Mouse (Mus musculus): ENCODE results near the gene Mtfmt. TPM values are rescaled to one million over a fixed set of nuclear protein-coding genes. Genes with fewer than 3 reads are reported as not detected.

Mtfmt gene
- polyA plus RNA-seq, 2 experiments: 5.9 to 6.2 TPM

- H3K27me3 ChIP-seq (ENCODE audit: control insufficient read depth, insufficient read depth, low read length): no peaks in the 10 kb centered on the region
- no peak overlapping the region for H3K4me3 ChIP-seq (ENCODE audit: insufficient read depth in 1 of 2, low read depth in 2 of 2, low read length in 2 of 2)
- TF ChIP-seq EP300 (IDR thresholded peaks at IDR 0.05; ENCODE audit: low read depth) (no peak), CTCF (IDR thresholded peaks at IDR 0.05; ENCODE audit: low read depth) (no peak)
- DNase-seq (ENCODE audit: low read depth in 3 of 3, low spot score in 3 of 3) (no peak), ATAC-seq (ENCODE audit: insufficient read depth) (no peak)
- no peaks in the 10 kb centered on the region for H3K36me3 ChIP-seq (replicated peaks; ENCODE audit: control insufficient read depth, insufficient read depth, low read depth)
- 75% methylated on average over 2 of the region's 2 CpGs for WGBS (ENCODE audit: insufficient replicate concordance)
- no peak overlapping the region for H3K9ac ChIP-seq (replicated peaks)
- H3K27ac ChIP-seq: no peak overlapping the region
- H3K4me1 ChIP-seq (replicated peaks; ENCODE audit: control insufficient read depth in 2 of 2, insufficient read depth in 2 of 2, low read length in 1 of 2): peaks cover 2 to 11% of the 10 kb centered on the region in 2 experiments; a peak in 3 of 4 replicates
- H3K4me2 ChIP-seq (ENCODE audit: low read depth): no peak overlapping the region
- H3K9me3 ChIP-seq (ENCODE audit: control insufficient read depth, low read length): no peaks in the 10 kb centered on the region
Observed at GRCm38 (mm10) chr9:65458975-65459374, 23.4 kb downstream of the Mtfmt start.

GRCm38 (mm10) chr9:65460198-65460597, 24.6 kb downstream of the Mtfmt start:
- DNase-seq (ENCODE audit: low read depth in 3 of 3, low spot score in 3 of 3): no peak
- H3K4me2 ChIP-seq (ENCODE audit: low read depth): no peak overlapping the region
- H3K9me3 ChIP-seq (ENCODE audit: control insufficient read depth, low read length): no peaks in the 10 kb centered on the region
- no peak overlapping the region for H3K9ac ChIP-seq (replicated peaks)
- ATAC-seq (ENCODE audit: insufficient read depth): no peak
- 65% methylated on average over 3 of the region's 3 CpGs for WGBS (ENCODE audit: insufficient replicate concordance)
- no peaks in the 10 kb centered on the region for H3K36me3 ChIP-seq (replicated peaks; ENCODE audit: control insufficient read depth, insufficient read depth, low read depth)
- no peak overlapping the region for H3K27ac ChIP-seq
- no peak overlapping the region for H3K4me3 ChIP-seq (ENCODE audit: insufficient read depth in 1 of 2, low read depth in 2 of 2, low read length in 2 of 2)
- TF ChIP-seq CTCF (IDR thresholded peaks at IDR 0.05; ENCODE audit: low read depth) (no peak), EP300 (IDR thresholded peaks at IDR 0.05; ENCODE audit: low read depth) (no peak)
- peaks cover 2 to 11% of the 10 kb centered on the region in 2 experiments for H3K4me1 ChIP-seq (replicated peaks; ENCODE audit: control insufficient read depth in 2 of 2, insufficient read depth in 2 of 2, low read length in 1 of 2)
- H3K27me3 ChIP-seq (ENCODE audit: control insufficient read depth, insufficient read depth, low read length): no peaks in the 10 kb centered on the region

DNA sequence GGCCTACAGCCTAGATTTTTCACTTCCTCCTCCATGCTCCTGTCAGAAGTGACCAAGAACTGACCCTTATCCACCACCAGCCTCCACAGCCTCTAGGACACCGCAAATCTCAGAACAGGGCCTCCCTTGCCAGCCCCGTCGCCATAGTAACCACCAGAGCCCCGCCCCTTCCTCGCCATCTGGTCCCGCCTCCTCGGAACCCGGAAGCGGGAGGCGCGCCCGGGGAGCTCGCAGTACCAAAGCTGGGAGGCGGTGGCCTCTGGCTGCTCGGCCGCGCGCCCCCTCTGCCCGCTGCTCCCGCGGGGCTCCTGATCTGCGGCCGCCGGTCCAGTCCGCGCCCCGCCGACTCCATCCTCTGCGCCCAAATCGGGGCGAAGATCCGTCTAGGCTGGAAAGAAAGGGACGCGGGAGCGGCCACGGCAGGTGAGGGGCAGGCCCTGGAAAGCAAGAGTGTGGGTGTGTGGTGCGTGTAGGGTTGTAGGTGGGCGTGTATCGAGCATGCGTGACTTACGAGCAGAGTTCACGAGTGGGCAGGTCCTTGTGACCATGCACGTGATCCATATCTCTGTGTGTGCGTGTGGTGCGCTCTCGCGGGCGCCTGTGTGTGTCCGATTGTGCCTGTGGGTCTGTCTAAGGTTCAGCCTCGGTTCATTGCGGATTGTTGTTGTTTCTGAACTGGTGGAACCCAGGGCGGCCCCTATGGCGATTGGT, 25.3 kb downstream of the Mtfmt start, which contains the start of gene Spg21:
Spg21 (plus strand) TSS at position 216 of the 711 bp plus-strand sequence.
- H3K27ac ChIP-seq: no peak within 1 kb of the TSS
- H3K9me3 ChIP-seq (ENCODE audit: control insufficient read depth, low read length): no peaks in the 10 kb centered on the region
- ATAC-seq (ENCODE audit: insufficient read depth): peak; percentile 87
- TF ChIP-seq EP300 (IDR thresholded peaks at IDR 0.05; ENCODE audit: low read depth): no peak
- no peak for TF ChIP-seq CTCF (IDR thresholded peaks at IDR 0.05; ENCODE audit: low read depth)
- no peaks in the 10 kb centered on the region for H3K27me3 ChIP-seq (ENCODE audit: control insufficient read depth, insufficient read depth, low read length)
- peak within 1 kb of the TSS; percentile 55 for H3K9ac ChIP-seq (replicated peaks)
- H3K4me2 ChIP-seq (ENCODE audit: low read depth): peak within 1 kb of the TSS; percentile 73
- WGBS (ENCODE audit: insufficient replicate concordance): under 1% methylated on average over 53 of the region's 53 CpGs
- DNase-seq (ENCODE audit: low read depth in 3 of 3, low spot score in 3 of 3): peak; percentile 71 to 81 (median 71)
- peaks cover 4% of the 10 kb centered on the region for H3K36me3 ChIP-seq (replicated peaks; ENCODE audit: control insufficient read depth, insufficient read depth, low read depth)
- H3K4me1 ChIP-seq (replicated peaks; ENCODE audit: control insufficient read depth in 2 of 2, insufficient read depth in 2 of 2, low read length in 1 of 2): peaks cover 2 to 11% of the 10 kb centered on the region in 2 experiments
- peak within 1 kb of the TSS; percentile 63 to 82 for H3K4me3 ChIP-seq (ENCODE audit: insufficient read depth in 1 of 2, low read depth in 2 of 2, low read length in 2 of 2)

DNA sequence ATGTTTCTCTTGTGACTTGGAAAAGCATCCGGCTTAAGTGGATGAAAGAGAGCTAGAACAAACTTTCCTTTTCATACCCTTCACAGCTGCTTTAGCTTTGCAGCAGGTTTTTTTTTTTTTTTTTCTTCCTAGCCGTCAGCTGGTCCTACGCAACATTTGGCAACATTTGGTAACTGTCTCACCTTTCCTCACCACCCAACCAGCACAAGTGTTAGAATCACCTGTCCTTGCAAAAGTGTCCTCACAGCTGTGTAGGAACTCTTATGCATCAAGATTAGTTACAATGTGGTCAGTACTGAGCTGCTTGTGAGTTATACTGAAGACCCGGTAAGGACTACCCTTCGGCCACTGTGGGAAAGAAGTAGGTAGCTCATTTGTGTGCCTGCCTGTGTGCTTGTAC, 27.0 kb downstream of the Mtfmt start:
- Histone ChIP-seq H3K9ac (replicated peaks) (no peak overlapping the region), H3K27ac (no peak overlapping the region), H3K9me3 (ENCODE audit: control insufficient read depth, low read length) (no peaks in the 10 kb centered on the region), H3K4me3 (ENCODE audit: insufficient read depth in 1 of 2, low read depth in 2 of 2, low read length in 2 of 2) (no peak overlapping the region), H3K27me3 (ENCODE audit: control insufficient read depth, insufficient read depth, low read length) (no peaks in the 10 kb centered on the region), H3K36me3 (replicated peaks; ENCODE audit: control insufficient read depth, insufficient read depth, low read depth) (peaks cover 4% of the 10 kb centered on the region), H3K4me2 (ENCODE audit: low read depth) (no peak overlapping the region), H3K4me1 (replicated peaks; ENCODE audit: control insufficient read depth in 2 of 2, insufficient read depth in 2 of 2, low read length in 1 of 2) (peaks cover 2 to 11% of the 10 kb centered on the region in 2 experiments)
- DNase-seq (ENCODE audit: low read depth in 3 of 3, low spot score in 3 of 3): no peak
- TF ChIP-seq CTCF (IDR thresholded peaks at IDR 0.05; ENCODE audit: low read depth) (no peak), EP300 (IDR thresholded peaks at IDR 0.05; ENCODE audit: low read depth) (no peak)
- no peak for ATAC-seq (ENCODE audit: insufficient read depth)
- WGBS (ENCODE audit: insufficient replicate concordance): 79% methylated on average over 5 of the region's 5 CpGs

DNA sequence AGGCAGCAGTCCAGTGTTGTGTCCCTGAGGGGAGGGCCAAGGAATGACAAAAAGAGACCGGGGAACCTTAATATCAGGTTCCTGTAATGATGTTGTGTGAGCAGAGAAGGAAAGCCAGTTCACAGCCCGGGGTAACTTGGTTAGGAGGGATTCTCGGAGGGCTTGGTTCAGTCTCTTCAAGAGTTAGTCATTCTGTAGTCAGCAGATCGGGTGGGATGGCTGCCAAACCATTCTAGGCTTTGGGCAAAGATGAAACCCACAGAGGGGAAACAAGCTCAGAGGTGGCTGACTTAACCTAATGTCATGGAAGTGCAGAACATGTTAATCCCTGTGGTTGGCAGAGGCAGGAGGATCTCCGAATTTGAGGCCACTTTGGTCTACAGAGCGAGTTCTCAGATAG, 28.6 kb downstream of the Mtfmt start:
- Histone ChIP-seq H3K4me3 (ENCODE audit: insufficient read depth in 1 of 2, low read depth in 2 of 2, low read length in 2 of 2) (no peak overlapping the region), H3K9ac (replicated peaks) (no peak overlapping the region), H3K4me2 (ENCODE audit: low read depth) (no peak overlapping the region), H3K27me3 (ENCODE audit: control insufficient read depth, insufficient read depth, low read length) (no peaks in the 10 kb centered on the region), H3K36me3 (replicated peaks; ENCODE audit: control insufficient read depth, insufficient read depth, low read depth) (peaks cover 4% of the 10 kb centered on the region), H3K9me3 (ENCODE audit: control insufficient read depth, low read length) (no peaks in the 10 kb centered on the region), H3K27ac (no peak overlapping the region), H3K4me1 (replicated peaks; ENCODE audit: control insufficient read depth in 2 of 2, insufficient read depth in 2 of 2, low read length in 1 of 2) (peaks cover 2 to 11% of the 10 kb centered on the region in 2 experiments)
- 74% methylated on average over 6 of the region's 6 CpGs for WGBS (ENCODE audit: insufficient replicate concordance)
- DNase-seq (ENCODE audit: low read depth in 3 of 3, low spot score in 3 of 3) (no peak), ATAC-seq (ENCODE audit: insufficient read depth) (no peak)
- TF ChIP-seq EP300 (IDR thresholded peaks at IDR 0.05; ENCODE audit: low read depth) (no peak), CTCF (IDR thresholded peaks at IDR 0.05; ENCODE audit: low read depth) (no peak)

All from liver, embryonic 14.5 days (tissue).